Mouse (Mus musculus) embryo, embryonic 10.5 days (tissue): ENCODE measurements around the gene Eln.

Source experiments
- DNase-seq: peaks from one replicate; pipeline ENCODE4 v3.0.0-alpha.2; 2015; ENCODE audit warnings: low spot score

Gene Eln

GRCm38 (mm10) chr5:134743991-134744390 is 3.1 kb downstream of the Eln start:
- DNase-seq: no peak

GRCm38 (mm10) chr5:134742221-134742795 is 4.8 kb downstream of the Eln start:
- DNase-seq: peak; percentile 48

GRCm38 (mm10) chr5:134740501-134741341 is 6.4 kb downstream of the Eln start:
- DNase-seq: peak; percentile 55

GRCm38 (mm10) chr5:134739951-134740350 is 7.2 kb downstream of the Eln start:
- no peak for DNase-seq

GRCm38 (mm10) chr5:134734920-134735319 is 12.2 kb downstream of the Eln start:
- no peak for DNase-seq

- DNase-seq: no peak
These were observed 13.1 kb downstream of the Eln start for GRCm38 (mm10) chr5:134734072-134734471.

GRCm38 (mm10) chr5:134733241-134733640 is 13.9 kb downstream of the Eln start:
- DNase-seq: no peak

GRCm38 (mm10) chr5:134729124-134729523 is 18.0 kb downstream of the Eln start:
- no peak for DNase-seq

GRCm38 (mm10) chr5:134728535-134728934 is 18.6 kb downstream of the Eln start:
- DNase-seq: peak; percentile 45

GRCm38 (mm10) chr5:134727001-134727639 is 20.0 kb downstream of the Eln start:
- DNase-seq: no peak

GRCm38 (mm10) chr5:134725299-134725698 is 21.8 kb downstream of the Eln start:
- DNase-seq: no peak

GRCm38 (mm10) chr5:134720058-134720457 is 27.1 kb downstream of the Eln start:
- no peak for DNase-seq

GRCm38 (mm10) chr5:134711076-134711475 is 36.0 kb downstream of the Eln start:
- DNase-seq: no peak

- DNase-seq: no peak
These were observed 37.8 kb downstream of the Eln start for GRCm38 (mm10) chr5:134709275-134709674.

GRCm38 (mm10) chr5:134704157-134704556 is 43.0 kb downstream of the Eln start:
- DNase-seq: peak; percentile 87

- DNase-seq: no peak
These were observed 51.6 kb downstream of the Eln start for GRCm38 (mm10) chr5:134695539-134695938.

- peak; percentile 53 for DNase-seq
These were observed 52.0 kb downstream of the Eln start for GRCm38 (mm10) chr5:134695082-134695481.

GRCm38 (mm10) chr5:134692704-134693103 is 54.4 kb downstream of the Eln start:
- DNase-seq: no peak

- peak; percentile 99 for DNase-seq
These were observed 58.3 kb downstream of the Eln start for GRCm38 (mm10) chr5:134688718-134689284.

- DNase-seq: peak; percentile 46
These were observed 58.9 kb downstream of the Eln start, which contains the start of gene Limk1 for GRCm38 (mm10) chr5:134688086-134688717. Gene Limk1 (minus strand): TSS chr5:134688598.

GRCm38 (mm10) chr5:134687187-134687586 is 59.9 kb downstream of the Eln start:
- DNase-seq: no peak

- DNase-seq: no peak
These were observed 60.6 kb downstream of the Eln start for GRCm38 (mm10) chr5:134686541-134686940.
